Mouse (Mus musculus) heart, postnatal 0 days (tissue): ENCODE measurements at regions not wholly inside any gene's neighbourhood (a gene's known extent, or its start where the extent isn't known, plus 50 kb on each side); places are given as distances from the start of the nearest gene placed in this dataset.

ENCODE experiments used
- ATAC-seq: fragments of 200-750 bp; cut with Nextera tagmentation; 2 replicates; pipeline ENCODE4 v1.8.0; 2017; ENCODE audit warnings: low read depth, moderate number of reproducible peaks, moderate library complexity; ENCODE audit not compliant: insufficient read depth
- DNase-seq: peaks from one replicate; pipeline ENCODE4 v3.0.0-alpha.2; 2016; ENCODE audit warnings: low spot score
- H3K27ac ChIP-seq: fragments of 300-500 bp; sonication (generic); 2 replicates; pipeline ENCODE4 v1.5.1; 2014; ENCODE audit warnings: low read depth, mild to moderate bottlenecking
- H3K27me3 ChIP-seq: fragments of 300-500 bp; sonication (generic); 2 replicates; pipeline ENCODE4 v1.6.1; 2014; ENCODE audit warnings: low read length, mixed read lengths; ENCODE audit not compliant: control insufficient read depth, insufficient read depth
- H3K36me3 ChIP-seq: fragments of 300-500 bp; sonication (generic); replicated peaks from 2 replicates; pipeline ENCODE4 v1.6.1; 2014; ENCODE audit warnings: low read length, mixed read lengths; ENCODE audit not compliant: control insufficient read depth, insufficient read depth
- H3K4me1 ChIP-seq: fragments of 300-500 bp; sonication (generic); 2 replicates; pipeline ENCODE4 v1.6.1; 2014; ENCODE audit warnings: antibody characterized with exemption; ENCODE audit not compliant: control insufficient read depth, insufficient read depth
- H3K4me2 ChIP-seq: fragments of 300-500 bp; sonication (generic); 2 replicates; pipeline ENCODE4 v1.6.1; 2014; ENCODE audit warnings: low read depth, mild to moderate bottlenecking, low read length, moderate library complexity
- H3K4me3 ChIP-seq: fragments of 300-500 bp; sonication (generic); 2 replicates; pipeline ENCODE4 v1.5.1; 2014; ENCODE audit warnings: low read depth, low read length
- H3K9ac ChIP-seq: fragments of 300-500 bp; sonication (generic); replicated peaks from 2 replicates; pipeline ENCODE4 v1.6.1; 2014; ENCODE audit warnings: low read depth, low read length, mixed read lengths
- H3K9me3 ChIP-seq: fragments of 300-500 bp; sonication (generic); replicated peaks from 2 replicates; pipeline ENCODE4 v1.6.1; 2016; ENCODE audit warnings: low read length; ENCODE audit not compliant: control insufficient read depth
- CTCF ChIP-seq: IDR thresholded peaks from 2 replicates; pipeline ENCODE4 v1.5.1; 2016; ENCODE audit warnings: antibody characterized with exemption, control low read depth, low read depth
- EP300 ChIP-seq: IDR thresholded peaks from 2 replicates; pipeline ENCODE4 v1.6.1; 2016; ENCODE audit warnings: antibody characterized with exemption, low read depth
- WGBS: fragments of 180-500 bp; shearing (Covaris S2); extraction: QIAGEN DNeasy Blood & Tissue Kit; methylation state at CpG from one replicate; pipeline ENCODE4 v1.1.7; 2014; 5-methylcytosine and 5-hydroxymethylcytosine counted together

DNA sequence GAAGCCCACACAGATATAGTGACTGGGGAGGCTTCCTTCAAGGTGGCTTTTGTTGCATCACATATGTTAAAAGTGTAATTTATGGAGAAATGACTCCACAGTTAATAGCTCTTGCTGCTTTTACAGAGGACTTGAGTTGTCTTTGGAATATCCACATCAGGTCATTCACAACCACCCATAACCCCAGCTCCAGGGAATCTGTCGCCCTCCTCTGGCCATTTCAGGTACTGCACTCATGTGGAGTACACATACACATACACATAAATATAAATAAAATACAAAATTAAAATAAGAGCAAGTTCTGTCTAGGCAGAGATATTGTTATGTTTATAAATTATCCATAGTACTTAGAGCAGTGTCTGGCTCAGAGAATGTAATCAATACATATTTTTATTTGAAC, 106.5 kb downstream of the Tsen15 start:
- 32% methylated on average over 1 of the region's 1 CpGs for WGBS
- no peak for DNase-seq
- Histone ChIP-seq H3K27ac (no peak overlapping the region), H3K27me3 (no peaks in the 10 kb centered on the region), H3K4me2 (no peak overlapping the region), H3K4me1 (no peaks in the 10 kb centered on the region), H3K4me3 (no peak overlapping the region), H3K36me3 (no peaks in the 10 kb centered on the region), H3K9me3 (peaks cover 4% of the 10 kb centered on the region; the same call in 1 of the 2 replicates), H3K9ac (no peak overlapping the region)
- peak; percentile 41 for TF ChIP-seq CTCF
- no peak for TF ChIP-seq EP300
- ATAC-seq = no peak

DNA sequence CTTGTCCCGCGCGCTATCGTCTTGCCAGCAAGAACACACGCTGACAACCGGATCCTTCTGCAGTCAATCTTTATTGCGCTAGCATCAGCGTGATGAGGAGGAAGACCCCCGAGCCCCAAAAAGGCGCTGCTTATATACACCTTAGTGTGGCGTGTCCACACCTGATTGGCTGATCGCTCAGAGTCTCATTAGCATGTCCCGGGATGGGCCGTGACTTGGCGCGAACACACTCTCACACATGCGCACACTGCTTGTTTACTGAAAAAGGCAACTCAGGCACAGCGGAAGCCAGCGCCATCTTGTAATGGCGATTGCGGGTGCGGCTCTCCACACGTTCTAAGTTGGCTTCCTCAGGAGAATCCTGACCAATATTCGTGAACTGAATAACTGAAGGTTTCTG, 111.5 kb downstream of the Tsen15 start:
- no peak for DNase-seq
- no peak overlapping the region for H3K9ac ChIP-seq
- no peak overlapping the region for H3K4me2 ChIP-seq
- no peak overlapping the region for H3K27ac ChIP-seq
- no peak for ATAC-seq
- H3K4me1 ChIP-seq = no peaks in the 10 kb centered on the region
- TF ChIP-seq EP300 = no peak
- no peak for TF ChIP-seq CTCF
- no peaks in the 10 kb centered on the region for H3K27me3 ChIP-seq
- peaks cover 3% of the 10 kb centered on the region; the same call in 1 of the 2 replicates for H3K9me3 ChIP-seq
- H3K36me3 ChIP-seq = no peaks in the 10 kb centered on the region
- WGBS = 96% methylated on average over 24 of the region's 24 CpGs
- no peak overlapping the region for H3K4me3 ChIP-seq

DNA sequence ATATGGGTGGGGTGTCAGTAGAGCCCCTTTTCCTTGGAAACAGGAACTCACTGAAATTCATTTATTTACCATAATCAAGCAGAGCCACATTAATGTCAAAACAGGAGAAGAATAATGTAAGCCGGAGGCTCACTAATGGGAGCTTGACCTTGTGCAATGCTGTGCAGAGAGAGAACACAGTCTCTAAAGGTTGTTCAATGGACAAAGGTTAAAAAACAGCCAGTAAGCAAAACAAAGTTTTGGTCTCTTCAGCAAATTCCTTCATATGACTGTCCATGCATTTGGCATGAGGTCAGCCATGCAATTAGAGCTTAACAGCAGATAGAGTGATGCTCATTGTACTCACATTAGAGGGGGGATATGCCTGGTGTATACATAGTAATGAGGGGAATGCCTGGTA, 113.1 kb downstream of the Tsen15 start:
- TF ChIP-seq CTCF (no peak), EP300 (no peak)
- no peaks in the 10 kb centered on the region for H3K9me3 ChIP-seq
- ATAC-seq = no peak
- whole genome bisulfite sequencing = 74% methylated on average over 1 of the region's 1 CpGs
- no peak overlapping the region for H3K27ac ChIP-seq
- H3K4me2 ChIP-seq = no peak overlapping the region
- H3K9ac ChIP-seq = no peak overlapping the region
- no peaks in the 10 kb centered on the region for H3K36me3 ChIP-seq
- DNase-seq = no peak
- no peaks in the 10 kb centered on the region for H3K27me3 ChIP-seq
- H3K4me1 ChIP-seq = no peaks in the 10 kb centered on the region
- no peak overlapping the region for H3K4me3 ChIP-seq

DNA sequence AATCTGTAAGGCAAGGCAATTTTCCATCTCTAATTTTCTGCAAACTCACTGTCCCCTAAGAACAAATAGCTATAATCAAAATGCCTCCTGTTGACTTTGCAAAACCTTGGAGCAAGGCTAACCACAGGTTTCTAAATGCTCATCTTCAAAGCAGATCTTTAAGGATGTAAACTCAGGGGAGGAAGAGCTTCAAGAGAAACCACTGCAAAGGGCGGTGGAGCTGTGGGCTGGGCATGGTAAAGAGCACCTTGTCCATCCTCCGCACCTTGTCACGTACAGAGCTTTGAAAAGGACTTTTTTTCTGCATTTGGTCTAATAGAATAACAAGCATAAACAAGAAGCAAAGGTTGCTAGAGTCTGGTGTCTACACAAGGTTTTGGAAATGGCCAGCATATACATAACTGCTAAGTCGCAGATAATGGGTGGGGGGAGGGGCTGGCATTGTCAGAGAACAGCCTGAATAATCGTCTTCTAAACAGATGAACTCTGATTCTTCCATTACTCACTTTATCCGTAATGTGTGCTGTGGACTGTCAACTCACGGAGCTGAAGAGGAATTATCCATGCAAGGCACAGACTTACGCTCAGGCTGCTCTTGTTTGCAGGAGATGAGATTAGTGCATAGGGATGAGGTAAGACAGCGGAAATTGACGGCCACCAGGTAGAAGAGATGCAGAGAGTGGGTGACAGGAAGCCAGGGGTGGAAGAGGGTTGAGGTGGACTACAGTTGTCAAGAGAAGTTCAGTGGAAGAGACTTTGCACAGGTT, 116.4 kb downstream of the Tsen15 start:
- DNase-seq (no peak), ATAC-seq (no peak)
- WGBS = 62% methylated on average over 10 of the region's 10 CpGs
- no peak overlapping the region for H3K27ac ChIP-seq
- H3K4me1 ChIP-seq = no peaks in the 10 kb centered on the region
- H3K4me3 ChIP-seq = no peak overlapping the region
- H3K4me2 ChIP-seq = no peak overlapping the region
- no peaks in the 10 kb centered on the region for H3K9me3 ChIP-seq
- no peak for TF ChIP-seq EP300
- no peak for TF ChIP-seq CTCF
- H3K27me3 ChIP-seq = no peaks in the 10 kb centered on the region
- H3K9ac ChIP-seq = no peak overlapping the region
- no peaks in the 10 kb centered on the region for H3K36me3 ChIP-seq

DNA sequence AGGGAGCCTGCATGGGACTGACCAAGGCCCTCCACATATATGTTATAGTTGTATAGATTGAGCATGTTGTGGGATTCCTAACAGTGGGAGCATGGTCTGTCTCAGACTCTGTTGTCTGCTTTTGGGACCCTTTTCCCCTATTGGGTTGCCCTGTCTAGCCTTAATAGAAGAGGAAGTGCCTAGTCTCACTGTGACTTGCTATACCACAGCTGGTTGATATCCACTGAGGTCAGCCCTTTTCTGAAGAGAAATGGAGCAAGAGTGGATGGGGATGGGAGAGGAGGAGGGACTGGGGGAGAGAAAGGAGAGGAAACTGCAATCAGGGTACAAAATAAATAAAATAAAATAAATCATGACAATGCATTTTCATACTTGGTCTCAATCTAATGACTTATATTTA, 120.1 kb downstream of the Tsen15 start:
- H3K27me3 ChIP-seq = no peaks in the 10 kb centered on the region
- H3K9ac ChIP-seq = no peak overlapping the region
- no peak for TF ChIP-seq CTCF
- TF ChIP-seq EP300 = no peak
- H3K4me3 ChIP-seq = no peak overlapping the region
- ATAC-seq = no peak
- H3K4me1 ChIP-seq = no peaks in the 10 kb centered on the region
- H3K4me2 ChIP-seq = no peak overlapping the region
- no peak overlapping the region for H3K27ac ChIP-seq
- H3K36me3 ChIP-seq = no peaks in the 10 kb centered on the region
- no peaks in the 10 kb centered on the region for H3K9me3 ChIP-seq
- no peak for DNase-seq

DNA sequence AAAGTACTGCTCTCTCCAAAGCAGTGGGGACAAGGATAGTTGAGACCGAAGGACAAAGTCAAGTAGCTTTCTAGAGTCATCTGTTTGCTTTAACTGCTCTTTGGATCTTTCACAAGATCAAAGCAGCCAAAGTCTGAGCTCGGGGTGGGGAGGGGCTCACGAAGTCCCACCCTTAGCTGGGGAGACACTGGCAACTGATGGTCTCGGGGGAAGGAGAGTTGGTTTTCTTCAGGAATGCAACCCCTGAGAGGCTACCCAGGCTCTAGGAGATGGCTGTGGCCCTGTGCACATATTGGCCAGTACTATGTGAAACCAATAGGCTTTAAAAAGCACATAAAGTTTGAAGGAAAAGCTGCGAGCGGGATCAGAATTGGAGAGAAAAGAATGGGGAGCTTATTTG, 121.5 kb downstream of the Tsen15 start:
- TF ChIP-seq EP300 (no peak), CTCF (no peak)
- WGBS = 80% methylated on average over 6 of the region's 6 CpGs
- H3K27me3 ChIP-seq = no peaks in the 10 kb centered on the region

More for the DNA sequence above, 121.5 kb downstream of the Tsen15 start:
- H3K4me2 ChIP-seq = no peak overlapping the region
- no peaks in the 10 kb centered on the region for H3K9me3 ChIP-seq
- H3K36me3 ChIP-seq = no peaks in the 10 kb centered on the region
- H3K27ac ChIP-seq = no peak overlapping the region
- ATAC-seq (no peak), DNase-seq (no peak)
- H3K9ac ChIP-seq = no peak overlapping the region
- no peak overlapping the region for H3K4me3 ChIP-seq
- H3K4me1 ChIP-seq = no peaks in the 10 kb centered on the region
